Mouse (Mus musculus) right cerebral cortex, postnatal 10 days (tissue): Measurements from ENCODE around the gene Nutm1.
A peak's percentile ranks its signal among the peaks of the same experiment; 100 is the strongest.
"Not testable (repeated sequence)": the region's sequence is repeated elsewhere in the genome, so short reads cannot be mapped to it uniquely, and the experiment has no call there.

Source experiments
- DNase-seq, 2 experiments: peaks; one replicate each; pipeline ENCODE4 v3.0.0; 2021; ENCODE audit warnings: low spot score in 2 of 2

Gene Nutm1

DNA sequence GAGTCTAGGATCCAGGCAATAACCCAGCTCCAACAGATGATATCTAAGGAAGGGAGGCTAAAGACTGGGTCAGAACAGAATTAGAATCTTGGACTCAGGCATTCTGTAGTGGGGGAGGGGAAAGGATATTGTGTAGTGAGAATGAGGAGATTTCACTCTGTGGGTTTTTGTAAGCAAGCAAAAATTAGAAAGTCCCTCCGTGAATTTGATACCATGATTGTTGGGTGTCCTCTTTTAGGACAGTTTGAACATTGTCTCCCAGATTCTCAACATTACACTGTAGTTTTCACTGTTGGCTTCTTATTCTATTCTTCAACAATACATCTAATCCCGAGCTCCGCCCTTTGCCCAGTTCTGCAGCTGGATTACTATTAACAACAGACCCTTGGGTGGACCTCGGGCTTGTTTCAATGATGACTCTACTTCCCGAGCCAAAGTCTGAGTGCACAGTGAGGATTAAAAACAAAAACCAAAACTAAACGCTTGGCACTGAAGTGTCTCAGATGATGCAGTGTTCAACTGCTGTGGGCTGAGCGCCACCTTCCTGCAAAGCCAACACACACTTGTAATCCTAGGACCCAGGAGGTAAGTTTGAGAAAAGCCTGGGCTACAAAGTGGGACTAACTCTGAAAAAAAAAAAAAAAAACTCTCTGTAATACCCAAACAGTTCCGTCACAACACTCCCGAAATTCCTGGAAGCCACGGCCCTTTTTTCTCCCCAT lies at the start of gene Nutm1:
Gene Nutm1 (minus strand): TSS at position 51 of the 722 bp plus-strand sequence.
- DNase-seq = no peak

- no peak for DNase-seq
These were observed 49.6 kb upstream of the Nutm1 start for GRCm38 (mm10) chr2:112308671-112309070.

DNA sequence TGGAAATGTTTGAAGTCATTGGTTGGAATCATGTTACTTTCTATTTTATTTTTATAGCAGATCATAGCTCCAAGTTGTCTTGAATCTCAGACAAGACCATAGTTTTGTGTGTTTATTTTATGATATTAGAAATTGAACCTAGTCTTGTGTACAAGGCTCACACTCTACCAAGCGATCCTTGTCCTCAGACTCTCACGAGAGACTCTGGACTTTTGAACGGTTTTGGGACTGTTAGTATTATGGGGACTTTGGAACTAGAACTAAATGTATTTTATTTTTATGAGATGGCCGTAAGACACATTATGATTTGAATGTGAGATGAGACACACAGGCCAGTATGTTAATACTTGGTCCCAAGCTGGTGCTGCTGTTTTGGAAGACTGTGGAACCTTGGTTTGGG lies 39.1 kb upstream of the Nutm1 start:
- no peak for DNase-seq

GRCm38 (mm10) chr2:112296211-112296610 lies 37.1 kb upstream of the Nutm1 start:
- peak in 1 of 2 experiments; percentile 57 for DNase-seq

GRCm38 (mm10) chr2:112292823-112293222 lies 33.7 kb upstream of the Nutm1 start:
- no peak for DNase-seq

DNA sequence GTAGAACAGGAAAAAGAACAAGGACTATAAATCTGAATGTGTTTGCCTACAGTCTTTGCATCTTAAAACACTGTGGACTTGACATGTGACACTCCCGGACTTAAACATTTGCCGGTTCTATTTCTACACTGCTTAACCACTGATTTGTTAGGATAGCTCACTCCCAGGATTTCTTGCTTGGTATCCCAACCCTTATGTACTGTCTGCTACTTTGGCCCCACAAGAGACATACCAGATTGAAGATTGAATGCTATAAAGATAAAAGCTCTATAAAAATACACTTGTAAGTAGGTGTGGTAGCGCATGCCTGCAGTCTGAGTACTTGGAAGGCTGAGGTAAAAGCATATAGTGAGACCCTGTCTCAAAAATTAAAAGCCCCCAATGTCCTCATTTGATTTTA lies 30.4 kb upstream of the Nutm1 start:
- no peak for DNase-seq

- no peak for DNase-seq
These were observed 28.0 kb upstream of the Nutm1 start for GRCm38 (mm10) chr2:112287059-112287458.

DNA sequence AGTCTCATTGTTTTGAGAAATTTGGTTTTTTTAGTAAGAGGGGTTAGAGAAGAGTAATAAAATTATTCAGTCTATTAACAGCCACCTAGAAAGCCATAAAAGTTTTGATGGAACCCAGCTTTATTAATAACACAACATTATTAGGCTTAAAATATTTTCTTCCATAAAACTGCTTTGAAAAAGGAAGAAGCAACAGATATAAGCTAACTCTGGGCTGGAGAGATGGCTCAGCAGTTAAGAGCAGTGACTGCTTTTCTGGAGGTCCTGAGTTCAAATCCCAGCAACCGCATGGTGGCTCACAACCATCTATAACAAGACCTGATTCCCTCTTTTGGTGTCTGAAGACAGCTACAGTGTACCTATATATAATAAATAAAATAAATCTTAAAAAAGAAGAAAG lies 27.0 kb upstream of the Nutm1 start:
- DNase-seq = not testable (repeated sequence)

GRCm38 (mm10) chr2:112285031-112285390 lies 25.9 kb upstream of the Nutm1 start:
- DNase-seq = no peak

- no peak for DNase-seq
These were observed 25.4 kb upstream of the Nutm1 start for GRCm38 (mm10) chr2:112284363-112285030.

DNA sequence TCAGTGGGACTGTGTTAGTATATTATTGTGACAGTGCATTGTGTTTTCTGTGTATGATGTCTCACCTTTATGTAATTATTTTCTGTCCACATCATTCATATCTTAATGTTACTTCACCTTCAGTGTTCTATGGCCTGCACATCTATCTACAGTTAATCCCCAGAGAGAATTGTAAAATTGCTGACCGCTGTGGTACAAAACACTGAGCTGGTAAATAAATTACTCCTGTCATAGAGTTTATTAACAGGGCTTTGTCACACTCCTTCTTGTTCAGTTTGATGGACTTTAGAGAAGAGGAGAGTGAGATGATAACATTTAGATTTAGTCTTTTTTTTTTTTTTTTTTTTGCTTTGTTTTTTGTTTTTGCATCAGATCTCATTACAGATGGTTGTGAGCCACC lies 23.8 kb upstream of the Nutm1 start:
- DNase-seq = no peak

- DNase-seq = no peak
These were observed 17.8 kb upstream of the Nutm1 start for GRCm38 (mm10) chr2:112276870-112277269.

DNA sequence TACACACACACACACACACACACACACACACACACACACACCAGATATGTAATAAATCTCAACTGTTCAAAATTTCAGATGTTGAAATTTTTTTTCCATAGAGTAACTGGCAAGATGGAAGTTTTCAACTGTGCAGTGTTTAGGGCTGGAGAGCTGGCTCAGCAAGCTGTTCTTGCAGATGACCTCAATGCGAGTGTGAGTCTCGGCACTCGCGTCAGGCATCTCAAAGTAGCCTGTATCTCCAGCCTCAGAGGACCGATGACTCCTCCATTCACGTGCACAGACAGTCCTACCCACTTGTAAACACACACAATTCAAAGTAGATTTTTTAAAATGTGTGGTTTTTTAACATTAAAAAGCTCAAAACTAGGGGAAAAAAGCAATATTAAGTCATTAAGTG lies 14.4 kb upstream of the Nutm1 start:
- DNase-seq = no peak

GRCm38 (mm10) chr2:112272909-112273308 lies 13.8 kb upstream of the Nutm1 start:
- DNase-seq = no peak

GRCm38 (mm10) chr2:112270011-112270410 lies 10.9 kb upstream of the Nutm1 start:
- no peak for DNase-seq

DNA sequence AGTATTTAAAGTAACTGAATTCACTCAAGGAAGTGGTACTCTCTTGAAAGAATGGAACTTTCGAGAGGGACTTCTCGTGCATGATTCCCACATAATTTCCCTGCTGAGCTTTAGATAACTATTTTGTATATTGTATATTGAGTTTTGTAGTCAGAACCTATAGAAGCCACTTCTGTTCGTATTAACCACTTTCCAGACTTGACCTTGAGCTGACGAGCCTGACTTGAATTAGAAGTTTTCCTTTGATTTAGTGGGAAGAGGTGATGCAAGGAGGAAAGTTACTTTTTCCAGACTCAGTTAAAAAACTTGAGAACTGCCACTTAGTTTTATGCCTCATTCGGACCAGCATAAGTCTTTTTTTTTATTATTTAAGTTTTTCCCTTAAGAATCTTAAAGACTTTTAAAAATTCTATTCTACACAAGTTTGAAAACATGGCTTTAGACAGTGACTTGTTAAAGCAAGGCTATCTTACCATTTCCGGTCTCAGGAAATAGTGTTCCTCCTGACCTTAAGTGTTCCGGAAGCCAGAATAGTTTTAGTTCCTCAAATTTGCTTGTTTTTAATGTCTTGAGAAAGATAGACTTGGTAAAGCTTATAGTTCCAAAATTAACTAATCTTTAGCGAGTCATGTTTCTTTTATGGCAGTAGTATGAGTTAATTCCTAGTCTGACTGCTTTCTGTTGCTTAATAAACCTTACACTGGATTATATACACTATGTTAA lies 8.6 kb upstream of the Nutm1 start:
- DNase-seq = no peak

- no peak for DNase-seq
These were observed 7.7 kb upstream of the Nutm1 start for GRCm38 (mm10) chr2:112266780-112267179.

- peak; percentile 73 to 75 for DNase-seq
These were observed 7.1 kb upstream of the Nutm1 start, which contains the start of gene Gm21985 for GRCm38 (mm10) chr2:112266242-112266592. Gene Gm21985 (plus strand): TSS chr2:112266314.

DNA sequence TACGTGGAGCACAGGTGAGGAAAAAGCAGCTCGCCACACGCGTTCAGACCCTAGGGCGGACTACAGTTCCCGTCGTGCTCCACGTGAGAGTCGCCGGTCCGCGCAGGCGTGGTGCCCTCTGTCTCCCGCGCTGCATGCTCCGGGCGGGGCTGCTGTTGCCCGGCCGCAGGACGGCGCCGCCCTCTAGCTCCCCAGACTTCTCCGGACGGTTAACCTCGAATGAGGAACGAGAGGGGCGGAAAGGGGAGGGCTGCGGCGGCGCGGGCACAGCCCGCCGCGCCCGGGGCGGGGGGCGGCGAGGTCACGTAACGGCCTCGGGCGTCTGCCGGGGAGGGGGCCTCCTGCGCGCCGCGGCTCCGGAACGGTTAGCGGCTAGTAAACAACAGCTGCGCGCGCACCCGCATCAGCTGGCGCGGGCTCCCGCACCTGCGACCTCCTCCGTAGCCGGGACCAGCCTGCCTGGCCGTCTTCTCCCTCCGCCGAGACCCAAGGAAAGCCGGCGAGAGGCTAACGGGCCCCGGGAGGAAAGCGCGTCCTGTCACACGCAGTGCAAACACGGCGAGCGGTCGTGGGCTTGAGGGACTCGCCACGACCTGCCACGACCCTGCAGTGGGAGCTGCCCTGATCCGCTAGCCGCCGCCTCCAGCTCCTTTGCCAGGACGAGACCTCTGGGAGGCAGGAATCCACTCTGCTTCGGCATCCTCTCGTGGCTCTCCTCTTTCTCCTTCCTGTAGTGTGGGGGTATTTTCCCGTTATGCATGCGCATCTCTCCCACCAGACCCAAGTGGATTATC lies 6.6 kb upstream of the Nutm1 start, which contains the start of gene Slc12a6:
Gene Slc12a6 (plus strand): TSS at position 378 of the 794 bp plus-strand sequence.
- DNase-seq = peak; percentile 94 to 95

GRCm38 (mm10) chr2:112264364-112264763 lies 5.3 kb upstream of the Nutm1 start:
- no peak for DNase-seq

DNA sequence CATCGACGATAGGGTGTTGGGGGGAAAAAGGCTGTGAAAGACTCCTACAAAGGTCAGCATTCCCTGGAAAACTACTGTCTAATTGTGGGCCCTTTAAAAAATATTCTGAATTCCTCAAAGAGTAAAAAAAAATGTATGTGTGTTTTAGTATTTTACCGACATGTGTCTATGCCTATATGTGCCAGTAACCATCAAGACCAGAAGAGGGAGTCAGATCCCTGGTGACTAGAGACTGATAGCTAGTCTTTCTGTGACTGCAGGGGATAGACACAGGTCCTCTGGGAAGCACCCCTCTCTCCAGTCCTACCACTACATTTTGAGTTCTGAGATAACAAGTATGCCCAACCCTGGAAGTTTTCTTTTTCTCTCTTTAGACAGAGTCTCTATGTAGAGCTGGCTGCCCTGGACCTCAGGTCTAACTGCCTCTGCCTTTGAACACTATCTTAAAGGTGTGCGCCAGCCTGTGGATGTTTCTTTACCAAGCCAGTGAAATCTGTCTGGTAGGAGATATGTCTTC lies 3.7 kb upstream of the Nutm1 start:
- no peak for DNase-seq
